Mouse (Mus musculus) embryonic fibroblast, embryonic 13.5 days (primary cell): ENCODE measurements around the gene Hdac11.

Source experiments
- CTCF ChIP-seq: IDR thresholded peaks from 2 replicates; pipeline ENCODE4 v1.5.1; 2011; ENCODE audit warnings: mild to moderate bottlenecking, control low read depth, low read length, moderate library complexity, borderline replicate concordance; ENCODE audit not compliant: insufficient read depth
- POLR2A ChIP-seq: IDR thresholded peaks from 2 replicates; pipeline ENCODE4 v1.6.1; 2011; ENCODE audit warnings: low read depth, mild to moderate bottlenecking, control low read depth, low read length, moderate library complexity

DNA sequence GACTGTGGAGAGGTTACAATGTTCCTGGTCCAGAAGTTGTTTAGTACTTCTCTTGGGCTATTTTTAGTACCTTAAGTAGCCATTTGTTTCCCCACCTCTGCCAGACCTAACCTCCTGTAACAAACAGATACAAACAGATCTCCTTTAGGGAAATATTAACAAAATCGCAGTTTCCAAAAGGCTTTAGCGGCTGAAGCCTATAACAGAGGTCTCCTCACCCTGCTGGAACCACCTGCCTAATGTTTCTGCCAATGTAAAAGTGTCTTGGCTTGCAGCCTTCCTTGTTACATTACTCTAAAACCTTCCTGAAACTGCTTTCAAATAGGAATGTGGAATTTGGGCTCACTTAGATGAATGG is 31.3 kb upstream of the Hdac11 start:
- TF ChIP-seq CTCF (no peak), POLR2A (no peak)
